Mouse (Mus musculus) midbrain, embryonic 15.5 days (tissue): ENCODE data around the gene Dab1. TPM values are rescaled to one million over a fixed set of nuclear protein-coding genes. Genes with fewer than 3 reads are reported as not detected.

ENCODE experiments used
- ATAC-seq: fragments of 200-750 bp; cut with Nextera tagmentation; replicated peaks from 2 replicates; pipeline ENCODE4 v1.8.0; 2017; ENCODE audit warnings: moderate TSS enrichment
- H3K27ac ChIP-seq: fragments of 300-500 bp; sonication (generic); 2 replicates; pipeline ENCODE4 v1.5.1; 2015; ENCODE audit warnings: mild to moderate bottlenecking, inconsistent platforms
- H3K27me3 ChIP-seq: fragments of 300-500 bp; sonication (generic); replicated peaks from 2 replicates; pipeline ENCODE4 v1.6.1; 2015; ENCODE audit warnings: inconsistent platforms
- H3K36me3 ChIP-seq: fragments of 300-500 bp; sonication (generic); replicated peaks from 2 replicates; pipeline ENCODE4 v1.6.1; 2015; ENCODE audit warnings: inconsistent platforms
- H3K4me1 ChIP-seq: fragments of 300-500 bp; sonication (generic); 2 replicates; pipeline ENCODE4 v1.6.1; 2015; ENCODE audit warnings: inconsistent platforms
- H3K4me2 ChIP-seq: fragments of 300-500 bp; sonication (generic); 2 replicates; pipeline ENCODE4 v1.6.1; 2015; ENCODE audit warnings: inconsistent platforms, mild to moderate bottlenecking, moderate library complexity
- H3K4me3 ChIP-seq: fragments of 300-500 bp; sonication (generic); 2 replicates; pipeline ENCODE4 v1.5.1; 2015; ENCODE audit warnings: mild to moderate bottlenecking, inconsistent platforms
- H3K9ac ChIP-seq: fragments of 300-500 bp; sonication (generic); 2 replicates; pipeline ENCODE4 v1.6.1; 2015; ENCODE audit warnings: mild to moderate bottlenecking, inconsistent platforms
- H3K9me3 ChIP-seq: fragments of 300-500 bp; sonication (generic); 2 replicates; pipeline ENCODE4 v1.6.1; 2016; ENCODE audit warnings: inconsistent platforms
- WGBS: fragments of 180-500 bp; shearing (Covaris S2); methylation state at CpG from one replicate; pipeline ENCODE4 v1.1.7; 2015; ENCODE audit warnings: mixed read lengths; 5-methylcytosine and 5-hydroxymethylcytosine counted together
- polyA plus RNA-seq: library from polyadenylated mRNA; unstranded; fragments of >200 nt; fragmentation: Nextera tagmentation; extraction: Ambion mirVana; gene quantifications from 2 replicates; pipeline ENCODE4 v1.2.1, GENCODE M21; 2015

The Dab1 gene
- polyA plus RNA-seq, 1 experiment from 2014 or later, result 135 TPM

DNA sequence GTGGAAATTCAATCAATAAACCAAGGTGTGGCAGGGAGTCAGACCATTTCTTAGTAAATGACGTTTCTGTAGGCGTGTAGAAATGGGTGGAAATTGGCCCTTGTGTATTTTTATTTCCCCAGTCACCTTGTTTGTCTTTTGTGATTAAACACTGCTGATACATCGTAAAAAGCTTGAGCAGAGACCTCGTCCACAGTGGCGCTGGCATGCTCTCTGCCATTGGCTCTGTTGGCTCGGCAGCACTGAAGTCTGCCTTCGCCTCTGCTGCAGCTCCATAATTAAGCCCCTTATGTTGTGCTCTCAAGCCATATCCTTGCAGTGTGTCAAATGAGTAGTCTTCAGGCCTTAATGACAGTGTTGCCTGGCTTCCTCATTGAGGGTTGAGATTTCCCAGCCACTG is 765.5 kb downstream of the Dab1 start:
- H3K4me3 ChIP-seq, result no peak overlapping the region
- no peak; the same call in 1 of the 2 replicates for ATAC-seq
- H3K9ac ChIP-seq, result no peak overlapping the region
- 42% methylated on average over 7 of the region's 7 CpGs for WGBS
- H3K36me3 ChIP-seq, result no peaks in the 10 kb centered on the region
- H3K9me3 ChIP-seq, result no peaks in the 10 kb centered on the region
- no peak overlapping the region for H3K4me2 ChIP-seq
- no peaks in the 10 kb centered on the region for H3K27me3 ChIP-seq
- peaks cover 22% of the 10 kb centered on the region for H3K4me1 ChIP-seq
- no peak overlapping the region for H3K27ac ChIP-seq

DNA sequence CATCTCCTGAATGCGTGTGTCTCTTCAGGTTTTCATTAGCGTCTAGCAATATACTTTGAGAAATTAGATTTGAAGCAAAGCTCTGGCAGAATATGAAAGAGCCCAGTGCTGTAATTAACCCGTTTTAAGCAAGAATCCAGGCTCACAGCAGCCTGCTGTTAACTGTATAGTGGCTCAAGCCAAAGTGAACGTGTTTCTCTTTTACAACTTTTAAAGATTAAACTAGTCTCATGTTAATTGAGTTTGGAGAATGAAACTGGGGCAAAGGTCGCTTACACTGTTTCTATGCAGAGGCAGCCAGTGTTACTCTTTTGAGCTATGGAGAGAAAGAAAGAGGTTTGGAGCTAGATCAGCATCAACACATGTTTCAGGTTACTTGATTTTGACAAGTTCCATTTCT is 766.1 kb downstream of the Dab1 start:
- Histone ChIP-seq H3K27me3 (no peaks in the 10 kb centered on the region), H3K4me3 (no peak overlapping the region), H3K36me3 (no peaks in the 10 kb centered on the region), H3K27ac (no peak overlapping the region), H3K9me3 (no peaks in the 10 kb centered on the region), H3K4me2 (no peak overlapping the region), H3K4me1 (peaks cover 22% of the 10 kb centered on the region), H3K9ac (no peak overlapping the region)
- WGBS, result 20% methylated on average over 5 of the region's 5 CpGs
- ATAC-seq, result no peak

DNA sequence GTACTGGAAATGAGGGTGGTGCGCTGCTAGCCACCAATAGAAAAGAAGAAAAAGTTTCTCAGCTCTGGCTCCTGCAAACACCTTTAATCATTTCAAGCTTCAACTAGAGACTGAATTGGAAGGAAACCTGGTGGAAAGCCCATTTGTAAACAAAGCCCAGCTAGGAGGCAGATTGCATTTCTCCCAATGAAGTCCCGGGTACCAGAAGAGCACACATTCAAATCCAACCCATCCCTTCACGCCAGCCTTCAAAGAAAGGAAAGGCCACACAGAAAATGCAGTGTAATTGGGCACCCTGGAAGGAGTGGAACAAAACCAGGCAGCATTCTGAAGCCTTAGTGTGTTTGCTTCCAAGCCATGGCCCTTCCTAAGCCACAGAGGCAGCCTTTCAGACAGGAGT is 776.4 kb downstream of the Dab1 start:
- no peak overlapping the region for H3K27ac ChIP-seq
- WGBS, result 76% methylated on average over 3 of the region's 3 CpGs
- no peak overlapping the region for H3K4me2 ChIP-seq
- H3K4me1 ChIP-seq, result peaks cover 14% of the 10 kb centered on the region
- H3K9ac ChIP-seq, result no peak overlapping the region
- no peak overlapping the region for H3K4me3 ChIP-seq
- no peaks in the 10 kb centered on the region for H3K27me3 ChIP-seq
- no peaks in the 10 kb centered on the region for H3K36me3 ChIP-seq
- H3K9me3 ChIP-seq, result no peaks in the 10 kb centered on the region
- no peak for ATAC-seq

DNA sequence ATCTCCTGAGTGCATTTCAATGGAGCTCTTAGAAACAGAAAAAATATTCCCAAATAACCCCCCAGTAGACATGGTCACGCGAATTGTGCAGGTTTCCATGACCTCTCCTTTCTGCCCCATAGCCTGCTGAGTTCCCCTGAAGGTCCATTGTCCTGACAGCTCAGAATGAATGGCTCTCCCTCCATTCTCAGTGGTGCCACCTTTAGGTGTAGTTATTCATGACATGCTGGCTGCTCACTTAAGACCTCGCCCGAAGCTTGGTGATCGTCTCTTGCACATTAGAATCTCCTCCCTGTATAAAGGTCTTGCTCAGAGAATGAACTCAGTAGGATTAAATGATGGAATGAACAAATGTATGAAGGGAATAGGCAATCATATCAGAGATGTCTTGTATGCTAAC is 776.9 kb downstream of the Dab1 start:
- no peak overlapping the region for H3K27ac ChIP-seq
- H3K4me3 ChIP-seq, result no peak overlapping the region
- peaks cover 14% of the 10 kb centered on the region for H3K4me1 ChIP-seq
- no peak overlapping the region for H3K4me2 ChIP-seq
- 92% methylated on average over 5 of the region's 5 CpGs for WGBS
- no peaks in the 10 kb centered on the region for H3K36me3 ChIP-seq
- ATAC-seq, result no peak
- H3K9ac ChIP-seq, result no peak overlapping the region
- H3K9me3 ChIP-seq, result no peaks in the 10 kb centered on the region
- no peaks in the 10 kb centered on the region for H3K27me3 ChIP-seq

DNA sequence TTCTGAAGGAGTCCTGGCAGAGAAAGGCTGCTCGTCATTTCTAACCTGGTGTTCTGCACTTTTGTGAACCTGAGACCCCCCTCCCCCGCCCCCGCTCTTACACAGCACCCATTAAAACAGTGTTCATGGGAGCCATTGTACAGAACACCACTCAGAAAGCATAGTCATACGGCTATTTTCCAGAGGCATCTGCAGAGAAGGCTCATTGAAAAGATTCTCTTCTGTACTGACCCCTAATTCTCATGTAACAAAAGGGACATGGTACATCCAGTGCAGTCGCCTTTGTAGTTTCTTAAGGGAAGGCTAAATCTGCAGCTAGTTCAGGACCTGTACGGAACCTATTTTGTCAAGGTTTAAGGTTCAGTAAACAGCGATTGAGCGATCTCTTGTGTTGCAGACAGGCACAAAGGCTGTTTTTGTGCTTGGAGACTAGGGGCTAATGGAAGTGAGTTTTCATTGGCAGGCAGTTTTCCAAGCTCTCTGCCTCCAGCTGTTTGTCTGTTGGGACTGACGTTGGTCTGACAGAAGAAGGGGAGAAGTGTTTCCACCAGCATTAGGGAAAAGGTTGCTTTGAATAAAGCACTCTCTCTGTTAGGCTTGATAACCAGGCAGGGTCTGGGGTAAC is 780.1 kb downstream of the Dab1 start:
- no peaks in the 10 kb centered on the region for H3K36me3 ChIP-seq
- 25% methylated on average over 9 of the region's 9 CpGs for WGBS
- peak overlapping the region; percentile 4; the same call in 1 of the 2 replicates for H3K4me2 ChIP-seq
- no peaks in the 10 kb centered on the region for H3K9me3 ChIP-seq
- no peak; the same call in 1 of the 2 replicates for ATAC-seq
- peaks cover 11% of the 10 kb centered on the region for H3K4me1 ChIP-seq
- H3K4me3 ChIP-seq, result no peak overlapping the region
- no peak overlapping the region for H3K9ac ChIP-seq
- 0 out of 2 replicates have a peak overlapping the region, but pooled peaks have one; percentile 38 for H3K27ac ChIP-seq
- no peaks in the 10 kb centered on the region for H3K27me3 ChIP-seq

DNA sequence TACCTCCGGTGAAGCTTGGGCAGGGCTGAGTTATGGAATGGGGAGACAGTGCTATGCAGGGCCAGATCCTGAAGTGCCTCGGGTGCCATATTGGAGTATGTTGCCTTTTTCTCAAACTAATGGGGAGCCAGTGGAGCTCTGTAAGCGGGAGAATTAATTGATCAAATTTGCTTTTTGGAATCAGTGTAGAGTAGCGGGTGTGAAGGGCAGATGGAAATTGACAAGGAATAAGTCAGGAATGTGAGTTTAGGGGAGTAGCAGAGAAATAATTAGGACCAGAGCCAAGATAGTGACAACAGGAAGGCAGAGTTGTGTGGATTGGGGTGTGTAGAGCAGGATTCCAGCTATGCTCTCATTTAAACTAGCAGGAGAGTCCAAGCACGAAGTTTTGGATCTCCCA is 784.9 kb downstream of the Dab1 start:
- Histone ChIP-seq H3K9me3 (no peaks in the 10 kb centered on the region), H3K4me2 (no peak overlapping the region), H3K27me3 (no peaks in the 10 kb centered on the region), H3K4me3 (no peak overlapping the region), H3K4me1 (peaks cover 17% of the 10 kb centered on the region), H3K9ac (no peak overlapping the region), H3K27ac (no peak overlapping the region), H3K36me3 (no peaks in the 10 kb centered on the region)
- no peak for ATAC-seq
- WGBS, result 90% methylated on average over 5 of the region's 5 CpGs

DNA sequence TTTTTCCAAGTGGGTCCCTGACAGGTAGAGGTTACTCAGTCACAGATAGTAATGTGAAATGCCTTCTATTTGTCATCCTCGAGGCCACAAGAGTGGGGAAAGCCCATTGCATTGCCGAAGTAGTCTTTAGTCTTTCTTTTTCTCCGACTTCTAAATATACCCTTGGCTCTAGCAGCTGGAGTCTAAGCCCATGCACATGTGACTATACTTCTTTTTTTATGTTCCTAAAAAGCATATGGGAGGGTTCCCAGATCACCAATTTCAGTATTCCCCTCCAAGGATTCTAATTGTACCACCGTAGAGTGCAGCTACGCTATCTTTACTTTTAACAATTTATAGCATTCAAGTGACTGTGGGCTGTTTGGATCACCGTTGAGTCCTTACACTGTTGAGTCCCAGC is 791.8 kb downstream of the Dab1 start:
- Histone ChIP-seq H3K36me3 (no peaks in the 10 kb centered on the region), H3K4me1 (0 out of 2 replicates have a peak, but pooled peaks cover 10% of the 10 kb centered on the region), H3K4me2 (no peak overlapping the region), H3K9ac (no peak overlapping the region), H3K27ac (no peak overlapping the region), H3K4me3 (no peak overlapping the region), H3K27me3 (no peaks in the 10 kb centered on the region), H3K9me3 (no peaks in the 10 kb centered on the region)
- WGBS, result 93% methylated on average over 6 of the region's 6 CpGs
- no peak for ATAC-seq

DNA sequence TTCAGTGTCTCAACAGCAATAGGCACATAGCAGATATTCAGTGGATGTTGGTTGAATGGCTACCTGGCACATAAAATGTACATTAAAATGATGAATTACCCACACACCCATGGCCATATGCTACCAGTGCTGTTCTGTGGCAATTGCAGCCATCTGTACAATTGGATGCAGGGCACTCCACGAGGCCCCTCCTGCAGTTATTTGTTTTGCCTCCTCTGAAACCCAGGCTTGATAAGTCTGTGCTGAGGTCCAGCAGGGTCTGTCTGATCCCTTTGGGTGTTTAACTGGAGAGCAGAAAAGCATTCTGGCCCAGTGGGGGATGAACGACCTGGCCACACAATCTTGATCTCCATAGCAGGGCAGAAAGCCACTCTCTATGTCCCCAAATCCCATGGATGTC is 796.3 kb downstream of the Dab1 start:
- no peak for ATAC-seq
- Histone ChIP-seq H3K9me3 (no peaks in the 10 kb centered on the region), H3K9ac (no peak overlapping the region), H3K36me3 (no peaks in the 10 kb centered on the region), H3K4me3 (no peak overlapping the region), H3K4me2 (no peak overlapping the region), H3K27me3 (no peaks in the 10 kb centered on the region), H3K4me1 (0 out of 2 replicates have a peak, but pooled peaks cover 3% of the 10 kb centered on the region), H3K27ac (no peak overlapping the region)
- WGBS, result 42% methylated on average over 2 of the region's 2 CpGs

DNA sequence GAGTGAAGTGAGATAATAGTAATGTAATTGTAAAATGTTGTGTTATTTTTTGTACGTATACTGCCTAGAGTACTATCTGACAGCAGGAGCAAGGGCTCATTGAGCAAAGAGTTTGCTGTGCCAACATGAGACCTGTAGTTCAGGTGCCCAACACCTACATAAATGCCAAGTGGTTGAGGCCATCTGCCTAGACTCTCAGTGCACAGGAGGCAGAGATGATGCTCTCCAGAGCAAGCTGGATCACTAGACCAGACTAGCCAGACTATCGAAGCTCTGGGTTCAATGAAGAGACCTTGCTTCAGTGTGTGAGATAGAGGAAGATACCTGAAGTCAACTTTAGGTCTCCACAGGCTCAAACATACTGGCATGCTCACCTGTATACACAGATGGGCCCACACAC is 799.2 kb downstream of the Dab1 start:
- H3K27ac ChIP-seq, result no peak overlapping the region
- H3K4me2 ChIP-seq, result no peak overlapping the region
- 0 out of 2 replicates have a peak, but pooled peaks cover 3% of the 10 kb centered on the region for H3K4me1 ChIP-seq
- 97% methylated on average over 2 of the region's 2 CpGs for WGBS
- no peaks in the 10 kb centered on the region for H3K27me3 ChIP-seq
- no peaks in the 10 kb centered on the region for H3K36me3 ChIP-seq
- no peaks in the 10 kb centered on the region for H3K9me3 ChIP-seq
- H3K9ac ChIP-seq, result no peak overlapping the region
- H3K4me3 ChIP-seq, result no peak overlapping the region
- ATAC-seq, result no peak

DNA sequence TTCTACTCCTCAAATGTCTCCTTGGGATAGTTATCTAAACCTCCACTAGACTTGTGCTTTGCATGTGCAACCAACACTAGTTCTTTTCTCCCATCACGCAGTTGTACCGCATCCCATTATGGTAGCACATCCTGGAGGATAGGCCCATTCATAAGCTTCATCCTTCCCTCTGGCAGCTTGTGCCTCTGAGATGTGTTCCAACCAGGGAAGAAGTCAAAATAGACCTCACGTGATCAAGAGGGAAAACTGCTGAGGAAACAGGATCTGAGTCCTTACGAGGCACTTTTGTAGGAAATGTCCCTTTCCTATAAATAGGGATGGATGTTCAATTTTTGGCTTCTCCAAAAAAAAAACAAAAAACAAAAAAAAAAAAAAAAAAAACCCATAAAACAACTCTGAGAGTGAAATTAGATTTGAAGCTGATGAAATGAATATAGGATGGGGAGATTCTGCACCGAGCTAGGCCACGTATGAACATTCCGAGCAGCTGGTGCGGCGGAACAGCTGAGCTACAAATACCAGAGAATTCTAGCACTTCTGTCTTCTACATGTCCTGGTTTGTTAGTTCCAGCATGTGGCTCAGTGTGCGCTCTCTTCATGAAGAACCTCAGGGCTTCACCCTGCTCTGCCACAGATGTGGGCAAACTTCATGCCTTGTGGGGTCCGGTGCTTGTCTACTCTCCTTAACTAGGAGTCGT is 802.0 kb downstream of the Dab1 start:
- H3K4me1 ChIP-seq, result 0 out of 2 replicates have a peak, but pooled peaks cover 9% of the 10 kb centered on the region
- H3K9me3 ChIP-seq, result no peaks in the 10 kb centered on the region
- no peak for ATAC-seq

DNA sequence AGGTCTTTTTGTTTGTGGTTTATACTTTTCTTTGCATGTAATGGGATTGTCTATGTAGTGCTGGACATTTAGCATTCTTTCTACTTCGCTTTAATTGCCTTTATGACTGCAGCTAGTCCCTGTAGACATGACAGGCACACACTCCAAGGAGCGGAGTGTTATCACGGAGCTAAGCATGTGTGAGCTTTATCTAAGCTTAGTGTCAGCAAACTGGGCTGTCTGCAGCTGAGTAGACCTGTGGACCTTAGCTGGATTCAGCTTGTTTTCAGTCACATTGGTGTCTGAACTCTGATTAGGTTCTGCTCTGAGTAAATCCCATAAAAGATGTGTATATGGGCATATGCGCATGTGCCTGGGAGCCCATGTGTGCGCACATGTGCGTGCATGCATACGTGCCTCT is 810.0 kb downstream of the Dab1 start:
- H3K36me3 ChIP-seq, result no peaks in the 10 kb centered on the region
- WGBS, result 89% methylated on average over 7 of the region's 7 CpGs
- H3K9ac ChIP-seq, result no peak overlapping the region
- H3K4me1 ChIP-seq, result peaks cover 28% of the 10 kb centered on the region
- no peak overlapping the region for H3K4me3 ChIP-seq
- H3K27me3 ChIP-seq, result no peaks in the 10 kb centered on the region
- no peak overlapping the region for H3K4me2 ChIP-seq
- H3K9me3 ChIP-seq, result no peaks in the 10 kb centered on the region
- H3K27ac ChIP-seq, result no peak overlapping the region
- peak; percentile 48; the same call in 1 of the 2 replicates for ATAC-seq

More for the DNA sequence above, 802.0 kb downstream of the Dab1 start:
- no peaks in the 10 kb centered on the region for H3K36me3 ChIP-seq
- no peaks in the 10 kb centered on the region for H3K27me3 ChIP-seq
- 96% methylated on average over 12 of the region's 12 CpGs for WGBS
- no peak overlapping the region for H3K4me2 ChIP-seq
- H3K4me3 ChIP-seq, result no peak overlapping the region
- H3K9ac ChIP-seq, result no peak overlapping the region
- H3K27ac ChIP-seq, result no peak overlapping the region

DNA sequence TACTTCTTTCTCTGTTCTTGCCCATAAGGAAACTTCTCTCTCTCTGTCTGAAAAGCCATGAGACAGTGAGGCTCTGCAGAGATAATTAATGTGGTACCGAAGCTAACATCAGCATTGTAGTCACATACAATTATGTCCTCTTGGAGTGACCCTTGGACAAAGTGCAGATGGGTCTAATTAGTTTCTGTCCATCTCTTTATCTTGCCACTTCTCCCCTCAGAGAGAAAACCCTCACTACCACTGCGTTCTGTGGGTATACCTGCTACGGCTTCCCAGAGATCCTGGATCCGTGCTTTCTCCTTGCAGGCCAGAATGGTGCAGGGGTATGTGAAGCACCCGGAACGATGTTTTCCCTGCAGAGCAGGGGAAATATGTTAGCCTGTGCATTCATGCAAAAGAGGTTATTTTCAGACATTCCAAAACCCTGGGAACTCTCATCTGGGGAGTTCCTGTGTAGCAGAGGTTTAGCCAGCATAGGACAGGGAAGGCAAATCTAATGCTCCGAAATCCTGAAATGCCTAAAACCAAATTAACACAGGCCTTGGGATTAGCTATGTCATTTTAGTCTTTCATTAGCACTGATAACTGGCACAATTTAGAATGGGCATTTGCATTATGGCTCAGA is 812.2 kb downstream of the Dab1 start:
- 47% methylated on average over 7 of the region's 7 CpGs for WGBS
- ATAC-seq, result no peak
- H3K4me1 ChIP-seq, result peaks cover 22% of the 10 kb centered on the region
- H3K36me3 ChIP-seq, result no peaks in the 10 kb centered on the region
- H3K4me2 ChIP-seq, result no peak overlapping the region
- H3K9ac ChIP-seq, result no peak overlapping the region
- no peaks in the 10 kb centered on the region for H3K27me3 ChIP-seq
- no peak overlapping the region for H3K4me3 ChIP-seq
- H3K27ac ChIP-seq, result peak overlapping the region; percentile 43; the same call in 1 of the 2 replicates
- no peaks in the 10 kb centered on the region for H3K9me3 ChIP-seq
